Mouse (Mus musculus): ENCODE data around the gene Prkra. TPM values are rescaled to one million over a fixed set of nuclear protein-coding genes. Genes with fewer than 3 reads are reported as not detected.

The Prkra gene
- total and polyA plus RNA-seq, 3 experiments: 18.8 to 21.5 TPM; not detected in 1

GRCm38 (mm10) chr2:76674725-76675427 is 27.1 kb upstream of the Prkra start, which contains the start of gene Plekha3 (continued):
- peak; percentile 13; the same call in 1 of the 2 replicates for TF ChIP-seq ZKSCAN1 (IDR thresholded peaks at IDR 0.05; ENCODE audit: low read depth, low read length)

DNA sequence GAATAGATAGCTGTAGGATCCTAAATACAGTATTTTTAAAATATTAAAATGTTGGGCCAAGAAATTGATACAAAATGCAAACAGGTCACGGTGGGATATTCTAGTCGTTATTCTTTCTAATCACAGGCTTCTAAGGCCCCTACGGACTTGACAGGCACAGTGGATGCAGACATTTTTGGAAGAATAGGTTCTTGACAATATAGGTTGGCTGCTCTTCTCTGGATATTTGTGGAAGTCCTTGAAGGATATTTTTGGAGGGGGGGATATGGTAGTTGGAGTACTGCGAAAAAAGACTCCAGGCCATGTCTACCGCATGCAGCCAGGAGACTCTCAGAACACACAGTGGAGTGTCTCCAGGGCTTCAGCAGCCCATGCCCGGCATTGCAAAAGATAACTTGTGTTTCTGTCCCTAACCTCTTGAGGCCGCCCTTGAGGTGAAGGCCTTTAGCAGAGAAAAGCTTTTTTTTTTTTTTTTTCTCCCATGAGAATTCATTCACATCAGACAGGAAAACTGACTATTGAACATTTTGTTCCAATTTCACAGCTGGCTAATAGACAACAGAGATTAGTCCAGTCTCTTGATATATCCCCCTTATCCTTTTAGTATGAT is 25.8 kb upstream of the Prkra start:
- Histone ChIP-seq H3K36me3 (ENCODE audit: control insufficient read depth in 1 of 2, insufficient read depth in 2 of 2, low read length in 2 of 2) (peaks cover 0 to 29% of the 10 kb centered on the region in 2 experiments; a peak in 3 of 4 replicates), H3K9ac (ENCODE audit: control insufficient read depth, low read depth, low read length, poor library complexity, severe bottlenecking) (peak overlapping the region; percentile 79), H3K4me3 (ENCODE audit: control insufficient read depth in 1 of 2, insufficient read depth in 1 of 2, low read depth in 2 of 2, low read length in 2 of 2) (peak overlapping the region; percentile 68 to 94), H3K4me1 (ENCODE audit: control insufficient read depth in 1 of 2, insufficient read depth in 2 of 2, low read length in 2 of 2) (peaks cover 4 to 16% of the 10 kb centered on the region in 2 experiments; a peak in 3 of 4 replicates), H3K9me3 (replicated peaks; ENCODE audit: insufficient read depth, low read length) (no peaks in the 10 kb centered on the region), H3K79me2 (ENCODE audit: control insufficient read depth, insufficient read depth, low read length, poor library complexity) (peaks cover 33% of the 10 kb centered on the region), H3K27ac (ENCODE audit: control insufficient read depth, low read depth, low read length) (peak overlapping the region; percentile 86), H3K27me3 (ENCODE audit: control insufficient read depth in 1 of 2, insufficient read depth in 2 of 2, low read length in 2 of 2) (no peaks in the 10 kb centered on the region)
- DNase-seq (ENCODE audit: low read depth, low spot score): peak; percentile 87
- TF ChIP-seq MAFK (IDR thresholded peaks at IDR 0.05; ENCODE audit: borderline replicate concordance, low read depth, low read length) (no peak), USF1 (IDR thresholded peaks at IDR 0.05; ENCODE audit: low read depth, low read length) (no peak), POLR2AphosphoS2 (IDR thresholded peaks at IDR 0.05; ENCODE audit: low read length) (no peak), NELFE (IDR thresholded peaks at IDR 0.05; ENCODE audit: low read depth, low read length) (no peak), HCFC1 (IDR thresholded peaks at IDR 0.05; ENCODE audit: low read depth, low read length) (peak; percentile 22; the same call in 1 of the 2 replicates), UBTF (IDR thresholded peaks at IDR 0.05; ENCODE audit: borderline replicate concordance, insufficient read depth, low read depth, low read length) (no peak), E2F4 (IDR thresholded peaks at IDR 0.05; ENCODE audit: borderline replicate concordance, low read depth, low read length) (no peak), POLR2AphosphoS5 (IDR thresholded peaks at IDR 0.05; ENCODE audit: borderline replicate concordance, low read depth, low read length) (no peak), SIN3A (IDR thresholded peaks at IDR 0.05; ENCODE audit: low read length) (0 out of 2 replicates have a peak, but pooled peaks have one; percentile 51), ZC3H11A (IDR thresholded peaks at IDR 0.05; ENCODE audit: low read depth, low read length) (no peak), POLR2A (IDR thresholded peaks at IDR 0.05; ENCODE audit: control insufficient read depth in 1 of 2, insufficient read depth in 1 of 2, low read depth in 1 of 2, low read length in 2 of 2, poor library complexity in 1 of 2) (no peak), RAD21 (IDR thresholded peaks at IDR 0.05; ENCODE audit: low read depth, low read length) (peak; percentile 13), MXI1 (IDR thresholded peaks at IDR 0.05; ENCODE audit: low read depth, low read length) (no peak; the same call in 1 of the 2 replicates), KAT2A (conservative IDR thresholded peaks at IDR 0.05; ENCODE audit: low read depth, low read length) (no peak), ZMIZ1 (IDR thresholded peaks at IDR 0.05; ENCODE audit: low read depth, low read length) (no peak), ZNF384 (IDR thresholded peaks at IDR 0.05; ENCODE audit: low read depth, low read length) (peak; percentile 99), ELF1 (IDR thresholded peaks at IDR 0.05; ENCODE audit: low read depth, low read length) (0 out of 2 replicates have a peak, but pooled peaks have one; percentile 8), MEF2A (IDR thresholded peaks at IDR 0.05; ENCODE audit: extremely low read depth, insufficient replicate concordance, low read depth, low read length, poor library complexity, severe bottlenecking) (no peak), GATA1 (IDR thresholded peaks at IDR 0.05; ENCODE audit: low read depth, low read length) (no peak), CHD1 (IDR thresholded peaks at IDR 0.05; ENCODE audit: low read depth, low read length) (no peak; the same call in 1 of the 2 replicates), GABPA (IDR thresholded peaks at IDR 0.05; ENCODE audit: low read depth, low read length) (no peak), ZKSCAN1 (IDR thresholded peaks at IDR 0.05; ENCODE audit: low read depth, low read length) (no peak; the same call in 1 of the 2 replicates), MAX (IDR thresholded peaks at IDR 0.05; ENCODE audit: low read length) (no peak), TCF12 (IDR thresholded peaks at IDR 0.05; ENCODE audit: low read depth, low read length) (no peak), EP300 (IDR thresholded peaks at IDR 0.05; ENCODE audit: low read depth in 1 of 2, low read length in 2 of 2) (no peak; a peak in 1 of 4 replicates), ETS1 (IDR thresholded peaks at IDR 0.05; ENCODE audit: low read depth, low read length) (0 out of 2 replicates have a peak, but pooled peaks have one; percentile 2), CTCF (IDR thresholded peaks at IDR 0.05 in 2 of 3, conservative IDR thresholded peaks at IDR 0.05 in 1 of 3; ENCODE audit: control insufficient read depth in 1 of 3, insufficient read depth in 1 of 3, low read depth in 2 of 3, low read length in 3 of 3, poor library complexity in 1 of 3, severe bottlenecking in 1 of 3) (peak; percentile 21 to 56 (median 32); a peak in 5 of 6 replicates), BHLHE40 (IDR thresholded peaks at IDR 0.05; ENCODE audit: borderline replicate concordance, low read depth, low read length) (no peak), MAZ (IDR thresholded peaks at IDR 0.05; ENCODE audit: low read depth, low read length) (no peak), MYC (IDR thresholded peaks at IDR 0.05; ENCODE audit: low read depth, low read length) (peak; percentile 30; the same call in 1 of the 2 replicates), CHD2 (IDR thresholded peaks at IDR 0.05; ENCODE audit: low read length) (no peak), MYB (IDR thresholded peaks at IDR 0.05; ENCODE audit: low read depth, low read length) (0 out of 2 replicates have a peak, but pooled peaks have one; percentile 30), TAL1 (IDR thresholded peaks at IDR 0.05; ENCODE audit: low read length) (no peak)
